Mouse (Mus musculus): ENCODE measurements at regions not wholly inside any gene's neighbourhood (a gene's known extent, or its start where the extent isn't known, plus 50 kb on each side); places are given as distances from the start of the nearest gene placed in this dataset.

DNA sequence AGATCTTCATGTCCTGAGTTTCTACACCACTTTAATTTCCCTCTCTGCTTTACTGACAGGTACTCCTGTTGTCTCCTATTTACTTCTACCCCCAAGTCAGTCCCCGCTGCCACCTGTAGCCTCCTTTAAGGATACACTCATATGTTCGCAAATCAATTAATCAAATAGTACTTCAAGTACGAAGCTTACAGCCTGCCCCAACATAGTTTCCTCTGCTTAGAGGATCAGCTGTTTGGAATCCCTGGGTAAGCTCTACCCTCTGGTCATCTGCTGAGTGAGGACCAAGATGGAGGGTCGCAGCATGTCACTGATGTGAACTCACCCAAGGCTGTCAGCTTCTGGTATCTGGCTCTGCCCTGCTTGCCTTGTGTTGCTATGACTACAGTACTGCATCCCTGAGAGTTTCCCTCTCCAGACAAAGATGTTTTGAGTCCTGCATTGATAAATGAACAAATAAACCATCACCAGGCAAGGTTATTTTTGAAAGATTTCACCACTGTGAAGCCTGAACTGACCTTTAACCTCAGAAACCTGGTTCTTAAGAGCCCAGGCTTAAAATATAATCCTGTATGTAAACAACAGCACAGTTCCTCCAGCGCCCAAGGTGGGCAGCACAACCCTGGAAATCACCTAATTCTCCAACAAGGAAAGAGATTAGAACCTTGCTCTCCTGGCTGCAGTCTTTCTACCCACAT, 159.6 kb upstream of the Foxq1 start:
- Histone ChIP-seq H3K4me1 (ENCODE audit: control insufficient read depth in 1 of 2, insufficient read depth in 2 of 2, low read length in 2 of 2) (no peaks in the 10 kb centered on the region), H3K36me3 (ENCODE audit: control insufficient read depth in 1 of 2, insufficient read depth in 2 of 2, low read length in 2 of 2) (no peaks in the 10 kb centered on the region), H3K9me3 (replicated peaks; ENCODE audit: insufficient read depth, low read length) (no peaks in the 10 kb centered on the region), H3K27me3 (ENCODE audit: control insufficient read depth in 1 of 2, insufficient read depth in 2 of 2, low read length in 2 of 2) (no peaks in the 10 kb centered on the region), H3K4me3 (ENCODE audit: control insufficient read depth in 1 of 2, insufficient read depth in 1 of 2, low read depth in 2 of 2, low read length in 2 of 2) (no peak overlapping the region), H3K79me2 (ENCODE audit: control insufficient read depth, insufficient read depth, low read length, poor library complexity) (no peaks in the 10 kb centered on the region), H3K9ac (ENCODE audit: control insufficient read depth, low read depth, low read length, poor library complexity, severe bottlenecking) (no peak overlapping the region), H3K27ac (ENCODE audit: control insufficient read depth, low read depth, low read length) (no peak overlapping the region)
- TF ChIP-seq MAX (IDR thresholded peaks at IDR 0.05; ENCODE audit: low read length) (no peak), KAT2A (conservative IDR thresholded peaks at IDR 0.05; ENCODE audit: low read depth, low read length) (no peak), MAZ (IDR thresholded peaks at IDR 0.05; ENCODE audit: low read depth, low read length) (no peak), TCF12 (IDR thresholded peaks at IDR 0.05; ENCODE audit: low read depth, low read length) (no peak), RCOR1 (IDR thresholded peaks at IDR 0.05; ENCODE audit: low read depth, low read length) (no peak), MEF2A (IDR thresholded peaks at IDR 0.05; ENCODE audit: extremely low read depth, insufficient replicate concordance, low read depth, low read length, poor library complexity, severe bottlenecking) (no peak), NELFE (IDR thresholded peaks at IDR 0.05; ENCODE audit: low read depth, low read length) (no peak), EP300 (IDR thresholded peaks at IDR 0.05; ENCODE audit: low read depth in 1 of 2, low read length in 2 of 2) (no peak), CHD1 (IDR thresholded peaks at IDR 0.05; ENCODE audit: low read depth, low read length) (no peak)
- no peak for DNase-seq (ENCODE audit: low read depth, low spot score)

DNA sequence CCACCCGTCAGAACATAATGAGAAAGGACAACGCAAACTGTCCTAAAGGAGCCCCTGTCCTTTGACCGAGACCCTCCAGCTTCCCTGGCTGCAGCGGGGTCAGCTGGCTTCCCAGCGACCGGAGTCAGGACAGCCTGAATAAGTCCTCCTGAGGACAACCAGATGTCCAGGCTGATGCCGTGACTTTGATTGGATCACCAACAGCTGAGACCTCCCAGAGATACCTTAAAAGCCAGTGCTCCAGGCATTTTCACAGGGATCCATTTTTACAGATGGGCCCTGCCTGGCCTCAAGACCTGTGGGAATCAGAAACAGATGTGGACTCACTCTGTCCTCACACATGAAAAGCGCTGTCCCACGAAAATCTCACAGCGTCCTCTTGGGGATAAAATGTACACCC, 158.7 kb upstream of the Foxq1 start:
- no peaks in the 10 kb centered on the region for H3K79me2 ChIP-seq (ENCODE audit: control insufficient read depth, insufficient read depth, low read length, poor library complexity)
- H3K4me3 ChIP-seq (ENCODE audit: control insufficient read depth in 1 of 2, insufficient read depth in 1 of 2, low read depth in 2 of 2, low read length in 2 of 2): no peak overlapping the region
- H3K9ac ChIP-seq (ENCODE audit: control insufficient read depth, low read depth, low read length, poor library complexity, severe bottlenecking): no peak overlapping the region
- H3K36me3 ChIP-seq (ENCODE audit: control insufficient read depth in 1 of 2, insufficient read depth in 2 of 2, low read length in 2 of 2): no peaks in the 10 kb centered on the region
- H3K9me3 ChIP-seq (replicated peaks; ENCODE audit: insufficient read depth, low read length): no peaks in the 10 kb centered on the region
- H3K4me1 ChIP-seq (ENCODE audit: control insufficient read depth in 1 of 2, insufficient read depth in 2 of 2, low read length in 2 of 2): no peaks in the 10 kb centered on the region
- no peak overlapping the region for H3K27ac ChIP-seq (ENCODE audit: control insufficient read depth, low read depth, low read length)
- TF ChIP-seq BHLHE40 (IDR thresholded peaks at IDR 0.05; ENCODE audit: borderline replicate concordance, low read depth, low read length) (no peak), ELF1 (IDR thresholded peaks at IDR 0.05; ENCODE audit: low read depth, low read length) (no peak), ZMIZ1 (IDR thresholded peaks at IDR 0.05; ENCODE audit: low read depth, low read length) (no peak), MAFK (IDR thresholded peaks at IDR 0.05; ENCODE audit: borderline replicate concordance, low read depth, low read length) (no peak), HCFC1 (IDR thresholded peaks at IDR 0.05; ENCODE audit: low read depth, low read length) (no peak), GABPA (IDR thresholded peaks at IDR 0.05; ENCODE audit: low read depth, low read length) (no peak), SIN3A (IDR thresholded peaks at IDR 0.05; ENCODE audit: low read length) (no peak), JUND (IDR thresholded peaks at IDR 0.05; ENCODE audit: low read depth, low read length) (no peak), KAT2A (conservative IDR thresholded peaks at IDR 0.05; ENCODE audit: low read depth, low read length) (no peak), SMC3 (IDR thresholded peaks at IDR 0.05; ENCODE audit: low read depth, low read length) (no peak), MEF2A (IDR thresholded peaks at IDR 0.05; ENCODE audit: extremely low read depth, insufficient replicate concordance, low read depth, low read length, poor library complexity, severe bottlenecking) (no peak), NRF1 (IDR thresholded peaks at IDR 0.05; ENCODE audit: insufficient read depth, low read depth, low read length, poor library complexity, severe bottlenecking) (no peak), NELFE (IDR thresholded peaks at IDR 0.05; ENCODE audit: low read depth, low read length) (no peak), TBP (IDR thresholded peaks at IDR 0.05; ENCODE audit: low read depth, low read length) (no peak), CHD2 (IDR thresholded peaks at IDR 0.05; ENCODE audit: low read length) (no peak), ZNF384 (IDR thresholded peaks at IDR 0.05; ENCODE audit: low read depth, low read length) (no peak), RAD21 (IDR thresholded peaks at IDR 0.05; ENCODE audit: low read depth, low read length) (no peak), ETS1 (IDR thresholded peaks at IDR 0.05; ENCODE audit: low read depth, low read length) (no peak), MAZ (IDR thresholded peaks at IDR 0.05; ENCODE audit: low read depth, low read length) (no peak), UBTF (IDR thresholded peaks at IDR 0.05; ENCODE audit: borderline replicate concordance, insufficient read depth, low read depth, low read length) (no peak)
- H3K27me3 ChIP-seq (ENCODE audit: control insufficient read depth in 1 of 2, insufficient read depth in 2 of 2, low read length in 2 of 2): no peaks in the 10 kb centered on the region; a peak in 1 of 4 replicates
- DNase-seq (ENCODE audit: low read depth, low spot score): no peak
